Mouse (Mus musculus) R1 (cell line): ENCODE measurements around the gene 6030468B19Rik.
"Not testable (repeated sequence)": the region's sequence is repeated elsewhere in the genome, so short reads cannot be mapped to it uniquely, and the experiment has no call there.

ENCODE experiments used
- DNase-seq: peaks from one replicate; pipeline ENCODE4 v3.0.0-alpha.2; 2018; ENCODE audit warnings: low read depth, low spot score

6030468B19Rik gene

GRCm38 (mm10) chr11:117801650-117802049, 4.2 kb downstream of the 6030468B19Rik start:
- no peak for DNase-seq

- DNase-seq = no peak
Measured at GRCm38 (mm10) chr11:117803166-117803688, 5.8 kb downstream of the 6030468B19Rik start.

- no peak for DNase-seq
Measured at GRCm38 (mm10) chr11:117806781-117807180, 9.3 kb downstream of the 6030468B19Rik start.

- peak; percentile 82 for DNase-seq
Measured at GRCm38 (mm10) chr11:117809407-117810311, 12.2 kb downstream of the 6030468B19Rik start, which contains the start of the genes Gm20708 and Syngr2. Gene Gm20708, plus strand, starts transcription at chr11:117809668. Gene Syngr2, plus strand, starts transcription at chr11:117809668.

GRCm38 (mm10) chr11:117810401-117811046, 13.1 kb downstream of the 6030468B19Rik start:
- peak; percentile 94 for DNase-seq

- DNase-seq = no peak
Measured at GRCm38 (mm10) chr11:117813867-117814266, 16.4 kb downstream of the 6030468B19Rik start.

- no peak for DNase-seq
Measured at GRCm38 (mm10) chr11:117814704-117815366, 17.4 kb downstream of the 6030468B19Rik start.

GRCm38 (mm10) chr11:117815850-117816249, 18.4 kb downstream of the 6030468B19Rik start:
- not testable (repeated sequence) for DNase-seq

- peak; percentile 56 for DNase-seq
Measured at GRCm38 (mm10) chr11:117816389-117816996, 19.0 kb downstream of the 6030468B19Rik start.

GRCm38 (mm10) chr11:117819095-117819494, 21.6 kb downstream of the 6030468B19Rik start:
- peak; percentile 23 for DNase-seq

- DNase-seq = no peak
Measured at GRCm38 (mm10) chr11:117820173-117820572, 22.7 kb downstream of the 6030468B19Rik start.

GRCm38 (mm10) chr11:117821868-117822267, 24.4 kb downstream of the 6030468B19Rik start:
- no peak for DNase-seq

GRCm38 (mm10) chr11:117822728-117823241, 25.3 kb downstream of the 6030468B19Rik start:
- DNase-seq = peak; percentile 86

- peak; percentile 80 for DNase-seq
Measured at GRCm38 (mm10) chr11:117823411-117823810, 26.0 kb downstream of the 6030468B19Rik start.

- peak; percentile 81 for DNase-seq
Measured at GRCm38 (mm10) chr11:117824060-117824969, 26.9 kb downstream of the 6030468B19Rik start.

- DNase-seq = peak; percentile 97
Measured at GRCm38 (mm10) chr11:117825333-117826101, 28.1 kb downstream of the 6030468B19Rik start, which contains the start of the genes Afmid and Tk1. Gene Afmid, plus strand, starts transcription at chr11:117825924. Gene Tk1, minus strand, starts transcription at chr11:117826092.

GRCm38 (mm10) chr11:117826164-117826563, 28.7 kb downstream of the 6030468B19Rik start:
- DNase-seq = peak; percentile 83

- DNase-seq = no peak
Measured at GRCm38 (mm10) chr11:117826916-117827315, 29.5 kb downstream of the 6030468B19Rik start.

- DNase-seq = no peak
Measured at GRCm38 (mm10) chr11:117827386-117827785, 29.9 kb downstream of the 6030468B19Rik start.
